Mouse (Mus musculus) gastrocnemius, adult 2 months (tissue): ENCODE data around the gene Tnfrsf25. TPM values are rescaled to one million over a fixed set of nuclear protein-coding genes. Genes with fewer than 3 reads are reported as not detected.
A peak's percentile ranks its signal among the peaks of the same experiment; 100 is the strongest.

ENCODE experiments used
- DNase-seq: peaks from one replicate; pipeline ENCODE4 v3.0.0; 2022
- H3K27ac ChIP-seq: fragments of 200-600 bp; 2 replicates; pipeline ENCODE4 v1.8.1; 2022; ENCODE audit warnings: mild to moderate bottlenecking
- H3K4me3 ChIP-seq: fragments of 200-600 bp; 2 replicates; pipeline ENCODE4 v1.8.1; 2022; ENCODE audit warnings: mild to moderate bottlenecking, moderate library complexity
- CTCF ChIP-seq: fragments of 200-600 bp; IDR thresholded peaks from 2 replicates; pipeline ENCODE4 v1.8.1; 2022; ENCODE audit warnings: antibody characterized with exemption, mild to moderate bottlenecking, moderate library complexity
- intact Hi-C: fragments of 180-260 bp; cut with DNase I; formaldehyde crosslinking; loops from one replicate; pipeline ENCODE4 v1.15.1; 2025
- total RNA-seq, 2 experiments: library from RNA; stranded (reverse); gene quantifications; 2 replicates each; pipeline ENCODE4 v1.2.3; 2021

Gene Tnfrsf25
- total RNA-seq, 2 experiments from 2014 or later: 0.38 to 2.0 TPM

DNA sequence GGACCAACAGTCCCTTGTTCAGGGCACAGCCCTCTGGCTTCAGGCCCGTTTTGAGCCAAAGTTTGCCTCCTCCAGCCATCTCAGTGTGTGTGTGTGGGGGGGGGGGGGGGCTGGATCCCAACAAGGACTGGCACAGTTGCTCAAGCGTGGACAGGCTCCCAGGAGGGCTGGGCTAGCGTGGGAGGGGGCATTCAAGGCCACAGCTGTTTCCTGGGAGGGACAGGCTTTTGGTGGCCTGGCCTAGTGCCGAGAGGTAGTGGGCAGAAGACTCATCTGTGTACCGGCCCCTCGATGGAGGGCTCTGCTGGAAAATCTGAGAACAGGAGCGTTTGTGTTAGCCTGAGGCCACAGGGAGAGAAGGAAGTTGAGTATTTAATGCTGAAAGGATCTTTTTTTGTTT, 35.8 kb upstream of the Tnfrsf25 start:
- Histone ChIP-seq H3K27ac (0 out of 2 replicates have a peak overlapping the region, but pooled peaks have one; percentile 8), H3K4me3 (no peak overlapping the region)
- intact Hi-C loops: no loop called here
- no peak for TF ChIP-seq CTCF
- peak; percentile 59 for DNase-seq

DNA sequence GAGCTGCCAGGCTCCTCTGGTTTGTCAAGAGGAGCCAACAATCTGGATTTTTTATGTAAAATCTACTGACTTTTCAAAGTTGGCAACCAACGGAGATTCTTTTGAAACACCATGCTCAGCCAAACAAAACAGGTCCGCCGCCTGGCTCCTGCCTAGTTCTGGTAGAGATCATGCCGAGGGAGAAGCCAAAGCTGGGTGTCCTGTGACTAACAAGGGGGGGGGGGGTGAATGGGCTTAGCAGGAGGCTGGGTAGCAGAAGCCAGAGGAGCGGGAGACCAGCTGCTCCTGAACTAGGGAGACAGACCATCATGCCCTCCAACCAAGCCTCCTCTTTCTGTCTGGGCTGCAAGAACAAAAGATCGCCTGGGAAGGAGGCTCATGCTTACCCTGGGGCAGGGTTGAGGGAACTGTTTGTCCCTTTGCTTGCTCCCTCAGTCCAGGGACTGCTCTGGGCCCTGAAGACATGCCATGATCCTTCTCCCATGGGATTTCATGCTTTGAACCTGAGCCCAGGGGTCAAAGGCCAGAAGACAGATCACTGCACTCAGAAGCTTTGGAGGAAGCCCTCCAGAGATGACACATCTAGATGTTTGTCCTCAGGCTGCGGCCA, 32.0 kb upstream of the Tnfrsf25 start:
- peak overlapping the region; percentile 62 for H3K27ac ChIP-seq
- peak; percentile 71 for DNase-seq
- peak overlapping the region; percentile 24; the same call in 1 of the 2 replicates for H3K4me3 ChIP-seq
- TF ChIP-seq CTCF: no peak
- intact Hi-C loops: loop anchor here (1.0 kb wide), 1 partner anchor 12 kb away; no protein-coding TSS in a partner anchor

DNA sequence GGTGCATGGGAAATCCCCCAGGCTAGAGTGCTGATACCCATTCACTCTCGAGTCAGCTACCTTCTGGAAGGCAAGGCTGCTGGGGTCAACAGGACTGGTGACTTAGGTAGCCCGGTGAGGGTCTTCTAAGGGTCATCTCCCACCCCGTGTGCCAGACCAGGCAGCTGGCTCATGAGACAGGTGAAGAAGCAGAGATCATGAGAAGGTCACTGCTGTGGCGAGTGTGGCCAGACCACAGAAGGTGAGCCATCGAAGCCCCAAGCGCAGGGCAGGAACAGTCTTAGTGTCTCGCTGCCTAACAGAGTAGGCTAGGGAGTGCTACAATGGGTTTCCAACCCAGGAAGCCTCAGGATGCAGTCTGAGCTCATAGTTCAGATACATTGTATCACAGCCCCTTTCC, 31.1 kb upstream of the Tnfrsf25 start:
- intact Hi-C loops: no loop called here
- no peak overlapping the region for H3K4me3 ChIP-seq

DNA sequence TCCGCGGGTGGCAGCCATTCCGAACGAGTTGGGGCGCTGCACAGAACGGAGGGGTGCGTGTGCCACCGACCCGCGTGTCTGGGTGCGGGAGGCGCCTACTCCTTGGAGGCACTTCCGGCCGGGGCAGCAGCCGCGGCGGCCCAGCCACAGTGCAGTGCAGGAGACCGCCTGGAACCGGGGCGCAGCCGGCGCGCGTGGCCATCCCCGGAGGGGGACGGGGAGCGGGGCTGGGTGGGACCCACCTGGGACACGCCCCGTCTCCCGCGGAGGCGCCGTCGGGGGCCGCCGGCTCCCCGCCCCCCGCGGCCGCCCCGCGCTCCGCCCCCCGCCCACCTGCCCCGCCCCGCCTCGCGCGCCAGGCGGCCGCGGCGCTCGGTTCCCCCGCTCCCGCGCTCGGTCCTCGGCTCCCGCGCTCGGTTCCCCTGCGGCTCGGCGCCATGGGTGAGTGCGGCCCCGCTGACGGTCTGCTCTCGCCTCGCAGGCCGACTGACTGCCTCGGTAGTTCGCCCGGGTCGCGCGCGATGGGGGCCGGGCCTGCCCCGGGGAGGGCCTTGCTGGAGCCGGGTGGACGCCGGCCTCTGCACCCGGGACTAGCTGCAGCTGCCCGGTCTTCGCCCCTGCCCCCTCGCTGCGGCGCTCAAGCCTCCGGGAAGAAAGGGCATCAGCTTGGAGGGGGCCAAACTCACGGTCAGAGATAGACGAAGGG, 29.1 kb upstream of the Tnfrsf25 start:
- intact Hi-C loops: no loop called here
- Histone ChIP-seq H3K27ac (peak overlapping the region; percentile 72), H3K4me3 (peak overlapping the region; percentile 87)
- peak; percentile 79 for DNase-seq
- TF ChIP-seq CTCF: no peak

More for the DNA sequence above, 31.1 kb upstream of the Tnfrsf25 start:
- TF ChIP-seq CTCF: no peak
- H3K27ac ChIP-seq: no peak overlapping the region
- no peak for DNase-seq

DNA sequence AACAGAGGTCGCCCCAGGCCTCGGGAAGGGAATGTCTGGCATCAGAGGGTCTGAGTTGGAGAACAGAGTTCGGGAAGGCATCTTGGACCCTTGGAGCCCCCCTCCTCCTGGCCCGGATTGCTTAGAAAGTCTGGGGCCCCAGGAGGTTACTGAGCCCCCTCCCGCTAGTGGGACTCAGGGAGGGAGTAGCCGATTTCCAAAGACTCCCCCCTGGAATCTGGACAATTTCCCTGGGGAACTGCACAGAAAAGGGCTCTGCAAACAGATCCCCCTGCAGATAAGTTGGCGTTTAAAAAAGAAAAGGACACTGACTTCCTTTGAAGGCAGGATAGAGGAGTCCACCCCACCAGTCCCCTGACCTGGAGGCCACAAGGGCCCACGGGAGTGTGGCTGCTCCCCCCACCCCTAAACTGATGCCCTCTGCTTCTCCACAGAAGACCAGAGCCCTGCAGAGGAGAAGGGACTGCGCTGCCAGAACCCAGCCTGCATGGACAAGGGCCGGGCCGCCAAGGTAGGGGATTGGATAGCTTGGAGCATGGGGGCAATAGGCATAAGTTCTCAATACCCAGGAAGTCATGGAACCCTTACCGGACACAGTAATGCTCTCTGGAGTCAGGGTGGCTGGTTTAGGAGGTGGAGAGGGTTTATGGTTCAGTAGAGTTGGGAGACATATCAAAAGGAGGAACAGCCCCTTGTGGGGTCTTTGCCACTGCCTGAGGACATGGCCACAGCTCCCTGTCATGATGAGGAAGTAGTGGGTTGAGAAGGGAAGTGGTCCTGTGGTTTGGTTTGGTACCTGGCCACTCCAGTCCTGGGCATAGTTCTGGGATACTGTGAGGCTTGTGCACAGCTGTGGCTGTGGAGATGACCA, 28.3 kb upstream of the Tnfrsf25 start:
- no peak for DNase-seq
- peak overlapping the region; percentile 87 for H3K4me3 ChIP-seq
- TF ChIP-seq CTCF: no peak
- intact Hi-C loops: no loop called here
- H3K27ac ChIP-seq: peak overlapping the region; percentile 70

DNA sequence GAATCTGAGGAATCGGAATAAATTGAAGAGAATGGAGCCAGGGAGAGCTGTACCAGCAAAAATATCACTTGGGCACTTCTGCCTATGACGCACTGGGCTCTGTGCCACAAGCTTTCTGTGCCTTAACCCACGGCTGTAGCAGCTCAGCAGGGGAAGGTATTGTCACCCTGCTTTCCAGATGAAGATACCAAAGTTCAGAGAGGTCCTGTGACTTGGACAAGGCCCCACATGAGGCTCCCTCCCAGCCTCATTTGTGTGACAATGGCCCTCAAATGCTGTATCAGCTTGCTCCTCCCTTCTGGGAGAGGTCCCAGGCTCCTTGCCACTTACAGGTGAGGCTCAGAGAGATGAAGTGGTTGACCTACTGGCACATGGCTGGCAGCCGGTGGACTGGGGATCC, 27.6 kb upstream of the Tnfrsf25 start:
- intact Hi-C loops: no loop called here
- Histone ChIP-seq H3K27ac (no peak overlapping the region), H3K4me3 (peak overlapping the region; percentile 9; the same call in 1 of the 2 replicates)
- DNase-seq: no peak
- no peak for TF ChIP-seq CTCF

DNA sequence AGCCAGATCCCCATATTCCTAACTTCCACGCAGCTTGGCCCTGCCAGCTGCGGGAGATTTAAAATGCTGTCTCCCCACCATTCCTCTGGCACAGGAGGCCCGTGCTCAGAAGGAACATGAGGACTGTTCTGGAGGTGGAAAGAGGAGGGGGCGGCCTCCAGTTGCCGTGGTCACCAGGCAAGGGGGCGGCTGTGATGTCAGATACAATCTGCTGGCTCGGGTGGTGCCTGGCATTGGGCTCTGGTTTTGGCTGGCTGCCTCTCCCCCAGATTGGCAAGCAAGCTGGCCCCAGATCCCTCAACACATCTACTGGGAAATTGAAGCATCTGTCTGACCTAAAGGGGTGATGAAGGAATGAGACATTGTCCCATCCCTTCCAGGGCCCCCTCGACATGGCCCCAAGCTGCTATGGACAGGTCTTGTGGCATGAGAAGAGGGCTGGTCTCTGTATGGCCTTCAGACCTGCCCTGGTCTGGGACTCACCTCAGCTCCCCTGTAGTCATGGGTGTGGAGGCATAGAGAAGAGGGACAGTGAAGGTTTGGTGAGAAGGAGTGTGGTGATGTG, 27.1 kb upstream of the Tnfrsf25 start:
- no peak for TF ChIP-seq CTCF
- no peak overlapping the region for H3K4me3 ChIP-seq
- no peak for DNase-seq
- intact Hi-C loops: no loop called here
- no peak overlapping the region for H3K27ac ChIP-seq

DNA sequence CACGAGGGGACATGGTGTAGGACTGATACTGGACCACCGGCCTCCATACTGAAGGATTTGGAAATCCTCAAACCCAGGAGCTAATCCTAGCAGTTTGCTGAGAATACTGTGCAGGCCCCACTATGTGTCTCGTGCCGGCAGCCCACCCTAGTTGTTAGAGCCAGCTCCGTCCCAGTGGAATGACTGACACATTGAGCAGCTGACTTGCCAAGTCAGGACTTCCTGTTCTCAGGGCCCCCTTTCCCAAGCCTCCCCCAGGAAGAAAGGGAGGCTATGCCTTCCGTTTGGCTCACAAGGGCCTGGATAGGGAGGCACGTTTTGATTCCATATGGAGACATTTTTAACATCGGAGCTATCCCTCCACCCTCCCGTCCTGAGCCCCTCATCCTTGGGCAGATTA, 25.5 kb upstream of the Tnfrsf25 start:
- intact Hi-C loops: no loop called here
- Histone ChIP-seq H3K4me3 (no peak overlapping the region), H3K27ac (0 out of 2 replicates have a peak overlapping the region, but pooled peaks have one; percentile 8)
- TF ChIP-seq CTCF: no peak
- no peak for DNase-seq

DNA sequence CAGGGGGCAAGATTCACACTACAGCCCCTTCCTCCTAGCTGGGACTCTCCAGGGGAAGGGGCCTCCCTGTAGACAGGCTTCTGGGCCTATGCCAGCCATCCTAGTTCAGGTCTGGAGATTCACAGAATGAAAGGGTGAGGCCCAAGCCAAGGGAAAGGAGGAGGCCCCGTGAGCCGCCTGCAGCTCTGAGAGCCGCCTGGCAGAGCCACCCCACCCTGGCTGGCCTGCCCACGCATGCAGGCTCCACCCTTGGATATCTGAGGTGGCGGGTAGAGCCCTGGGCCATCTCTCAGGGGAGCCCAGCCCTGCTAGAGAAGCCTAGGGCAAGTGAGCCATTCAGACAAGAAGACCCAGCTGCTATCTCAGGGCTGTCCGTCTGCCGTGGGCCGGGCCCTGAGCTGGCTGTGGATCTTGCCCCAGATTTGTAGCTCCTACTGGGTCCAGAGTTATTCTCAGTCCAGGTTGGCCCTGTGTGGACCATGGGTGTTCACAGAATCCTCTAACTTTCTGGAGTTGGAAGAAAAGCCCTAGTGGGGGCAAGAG, 22.9 kb upstream of the Tnfrsf25 start:
- DNase-seq: no peak
- H3K4me3 ChIP-seq: no peak overlapping the region
- no peak for TF ChIP-seq CTCF
- peak overlapping the region; percentile 12 for H3K27ac ChIP-seq
- intact Hi-C loops: no loop called here

DNA sequence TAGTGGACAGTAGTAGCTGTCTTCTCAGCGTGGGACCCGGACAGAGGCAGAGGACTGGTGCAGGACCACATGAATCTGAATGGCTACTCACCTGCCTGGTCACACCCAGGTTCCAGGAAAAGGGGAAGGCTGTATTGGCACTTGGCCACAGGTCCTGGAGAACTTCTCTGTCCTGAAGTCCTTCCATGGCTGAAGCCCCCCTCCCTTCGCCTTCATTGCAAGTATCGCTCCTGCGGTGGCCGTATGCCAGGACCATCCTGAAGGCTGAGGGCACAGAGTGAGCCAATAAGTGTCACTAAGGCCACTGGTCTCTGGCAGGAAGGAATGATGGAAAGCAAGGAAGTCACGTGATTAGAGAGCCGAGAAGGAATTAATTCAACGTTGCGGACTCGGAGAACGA, 21.5 kb upstream of the Tnfrsf25 start:
- no peak for DNase-seq
- H3K4me3 ChIP-seq: no peak overlapping the region
- intact Hi-C loops: no loop called here
- TF ChIP-seq CTCF: no peak
- H3K27ac ChIP-seq: no peak overlapping the region

DNA sequence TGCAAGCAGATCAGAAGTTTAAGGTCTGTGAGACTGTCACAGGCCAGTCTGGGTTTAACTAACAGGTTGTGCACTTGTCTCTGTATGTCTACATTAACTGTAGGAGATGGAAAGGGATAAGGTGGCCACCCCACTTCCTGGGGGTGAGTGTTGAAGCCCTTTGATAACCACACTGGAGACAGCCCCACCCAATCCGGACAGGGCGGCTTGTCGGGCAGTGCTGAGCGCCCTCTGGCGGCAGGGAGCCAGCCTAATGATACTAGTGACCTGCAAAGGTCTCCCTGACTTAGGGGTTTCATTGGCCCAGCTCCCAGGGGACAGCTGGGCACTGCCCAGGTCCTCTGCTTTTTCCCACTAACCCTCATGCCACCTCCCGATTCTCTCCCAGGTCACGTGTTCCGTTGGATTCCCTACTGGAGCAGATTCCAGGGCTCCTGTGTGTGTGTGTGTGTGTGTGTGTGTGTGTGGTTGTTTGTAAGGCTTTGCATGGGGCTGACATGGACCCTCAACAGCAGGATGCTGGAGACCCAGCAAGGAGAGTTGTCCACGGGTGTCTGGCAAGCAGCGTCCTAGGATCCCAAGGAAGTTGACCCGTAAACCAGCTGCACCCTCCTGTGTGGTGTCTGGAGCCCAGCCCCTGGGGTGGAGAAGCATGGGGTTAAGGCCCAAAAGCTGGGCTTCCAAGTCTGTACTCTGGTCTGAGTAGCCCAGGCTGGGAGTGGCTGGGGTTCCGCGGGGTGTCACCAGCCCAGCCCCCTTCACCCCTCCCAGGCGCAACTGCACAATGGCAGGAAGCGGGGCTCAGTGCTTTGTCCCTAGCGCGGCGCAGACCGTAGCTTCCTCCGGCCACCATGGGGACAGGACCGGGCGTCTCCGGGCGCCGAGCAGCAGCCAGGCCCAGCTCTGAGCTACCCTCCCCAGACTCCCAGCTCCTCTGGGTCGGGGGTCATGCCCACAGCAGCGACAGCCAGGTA, 19.5 kb upstream of the Tnfrsf25 start:
- TF ChIP-seq CTCF: peak; percentile 99; the same call in 1 of the 2 replicates
- peak overlapping the region; percentile 75 for H3K4me3 ChIP-seq
- H3K27ac ChIP-seq: peak overlapping the region; percentile 92
- intact Hi-C loops: loop anchor here (1.0 to 2.0 kb wide), 3 partner anchors 13 to 115 kb away; partner anchors contain the start of gene Tas1r1
- DNase-seq: peak; percentile 91
